Mouse (Mus musculus) midbrain, embryonic 11.5 days (tissue): ENCODE results near the gene Asb11. TPM values are rescaled to one million over a fixed set of nuclear protein-coding genes. Genes with fewer than 3 reads are reported as not detected.

Experiments used
- ATAC-seq: fragments of 200-750 bp; cut with Nextera tagmentation; 2 replicates; pipeline ENCODE4 v1.8.0; 2017; ENCODE audit warnings: moderate TSS enrichment, moderate library complexity; ENCODE audit not compliant: low FRiP score
- DNase-seq: peaks from one replicate; pipeline ENCODE4 v3.0.0; 2015; ENCODE audit warnings: low spot score; ENCODE audit errors: missing footprints
- H3K27ac ChIP-seq: fragments of 300-500 bp; sonication (generic); 2 replicates; pipeline ENCODE4 v1.5.1; 2014; ENCODE audit warnings: low read depth, low read length
- H3K27me3 ChIP-seq: fragments of 300-500 bp; sonication (generic); 2 replicates; pipeline ENCODE4 v1.6.1; 2014; ENCODE audit warnings: mild to moderate bottlenecking, low read length, moderate library complexity, mixed read lengths; ENCODE audit not compliant: control insufficient read depth, insufficient read depth
- H3K36me3 ChIP-seq: fragments of 300-500 bp; sonication (generic); 2 replicates; pipeline ENCODE4 v1.6.1; 2014; ENCODE audit warnings: mild to moderate bottlenecking, low read length, moderate library complexity, mixed read lengths; ENCODE audit not compliant: control insufficient read depth, insufficient read depth
- H3K4me1 ChIP-seq: fragments of 300-500 bp; sonication (generic); 2 replicates; pipeline ENCODE4 v1.6.1; 2014; ENCODE audit warnings: low read length; ENCODE audit not compliant: control insufficient read depth, insufficient read depth
- H3K4me2 ChIP-seq: fragments of 300-500 bp; sonication (generic); 2 replicates; pipeline ENCODE4 v1.6.1; 2014; ENCODE audit warnings: mild to moderate bottlenecking, moderate library complexity
- H3K4me3 ChIP-seq: fragments of 300-500 bp; sonication (generic); 2 replicates; pipeline ENCODE4 v1.5.1; 2014; ENCODE audit warnings: low read depth, low read length
- H3K9ac ChIP-seq: fragments of 300-500 bp; sonication (generic); 2 replicates; pipeline ENCODE4 v1.6.1; 2014; ENCODE audit warnings: low read length
- H3K9me3 ChIP-seq: fragments of 300-500 bp; sonication (generic); 2 replicates; pipeline ENCODE4 v1.6.1; 2016; ENCODE audit warnings: low read length; ENCODE audit not compliant: control insufficient read depth
- WGBS: fragments of 180-500 bp; shearing (Covaris S2); extraction: QIAGEN DNeasy Blood & Tissue Kit; methylation state at CpG from one replicate; pipeline ENCODE4 v1.1.7; 2014; 5-methylcytosine and 5-hydroxymethylcytosine counted together
- polyA plus RNA-seq: library from polyadenylated mRNA; unstranded; fragments of >200 nt; fragmentation: Nextera tagmentation; extraction: Ambion mirVana; gene quantifications from 2 replicates; pipeline ENCODE4 v1.2.1, GENCODE M21; 2014

Asb11 gene
- polyA plus RNA-seq, 1 experiment from 2014 or later: not detected

GRCm38 (mm10) chrX:164419471-164419939, 17.3 kb upstream of the Asb11 start, which contains the start of gene Piga:
TSS of gene Piga (plus strand) at chrX:164419787.
- no peaks in the 10 kb centered on the region for H3K36me3 ChIP-seq
- H3K27ac ChIP-seq: no peak within 1 kb of the TSS; the same call in 1 of the 2 replicates
- H3K4me2 ChIP-seq: peak within 1 kb of the TSS; percentile 46
- ATAC-seq: peak; percentile 99
- peak within 1 kb of the TSS; percentile 70 for H3K9ac ChIP-seq
- WGBS: 22% methylated on average over 39 of the region's 40 CpGs
- H3K27me3 ChIP-seq: no peaks in the 10 kb centered on the region; the same call in 1 of the 2 replicates
- H3K9me3 ChIP-seq: no peaks in the 10 kb centered on the region
- peak; percentile 96 for DNase-seq
- peak within 1 kb of the TSS; percentile 47 for H3K4me3 ChIP-seq
- peaks cover 3% of the 10 kb centered on the region; the same call in 1 of the 2 replicates for H3K4me1 ChIP-seq

DNA sequence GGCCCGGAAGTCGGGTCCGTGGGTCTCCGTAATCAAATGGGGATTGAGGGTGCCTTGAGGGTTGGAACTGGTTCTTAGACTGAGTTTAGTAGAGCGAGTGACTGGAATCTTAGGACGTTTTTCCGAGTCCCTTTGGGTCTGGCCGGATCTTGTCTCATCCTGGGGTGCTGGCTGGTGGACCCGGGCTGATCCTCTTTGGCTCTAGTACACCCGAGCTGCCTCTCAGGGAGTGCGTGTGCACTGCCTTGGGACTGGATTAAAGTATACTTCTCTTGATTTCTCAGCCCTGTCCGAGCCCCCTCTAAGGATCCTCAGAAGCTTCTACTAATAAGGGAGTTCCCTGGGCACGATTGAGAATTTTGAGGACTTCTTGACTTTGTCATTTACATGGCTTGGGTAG, 16.8 kb upstream of the Asb11 start:
- DNase-seq: no peak
- 26% methylated on average over 13 of the region's 13 CpGs for WGBS
- peaks cover 3% of the 10 kb centered on the region; the same call in 1 of the 2 replicates for H3K4me1 ChIP-seq
- H3K9me3 ChIP-seq: no peaks in the 10 kb centered on the region
- ATAC-seq: no peak; the same call in 1 of the 2 replicates
- H3K4me3 ChIP-seq: peak overlapping the region; percentile 47
- H3K27ac ChIP-seq: no peak overlapping the region; the same call in 1 of the 2 replicates
- no peaks in the 10 kb centered on the region for H3K36me3 ChIP-seq
- H3K27me3 ChIP-seq: no peaks in the 10 kb centered on the region
- H3K4me2 ChIP-seq: peak overlapping the region; percentile 46
- H3K9ac ChIP-seq: peak overlapping the region; percentile 70

DNA sequence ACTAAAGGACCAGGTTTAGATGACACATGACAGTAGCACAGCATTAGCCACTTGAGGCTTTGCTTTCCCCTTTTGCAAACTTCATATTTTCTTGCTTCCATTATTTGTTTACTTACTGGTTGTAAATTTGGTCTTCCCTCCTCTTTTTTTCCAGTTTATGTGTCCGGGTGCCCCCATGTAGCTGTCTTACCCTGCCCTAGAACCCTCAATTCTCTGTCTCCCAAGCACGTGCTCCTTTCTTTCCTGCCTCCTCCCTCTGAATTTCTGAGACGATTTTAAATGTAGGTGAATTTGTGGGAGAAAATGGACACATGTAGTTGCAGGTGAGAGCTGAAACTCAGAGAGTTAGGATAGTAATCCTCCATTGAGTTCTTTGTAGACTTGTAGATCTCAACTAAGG, 16.3 kb upstream of the Asb11 start:
- H3K9me3 ChIP-seq: no peaks in the 10 kb centered on the region
- ATAC-seq: no peak
- H3K4me1 ChIP-seq: peaks cover 3% of the 10 kb centered on the region; the same call in 1 of the 2 replicates
- no peaks in the 10 kb centered on the region for H3K27me3 ChIP-seq
- no peak overlapping the region for H3K27ac ChIP-seq
- DNase-seq: no peak
- peak overlapping the region; percentile 47 for H3K4me3 ChIP-seq
- peak overlapping the region; percentile 46 for H3K4me2 ChIP-seq
- 64% methylated on average over 3 of the region's 3 CpGs for WGBS
- H3K36me3 ChIP-seq: no peaks in the 10 kb centered on the region
- H3K9ac ChIP-seq: peak overlapping the region; percentile 70; the same call in 1 of the 2 replicates

DNA sequence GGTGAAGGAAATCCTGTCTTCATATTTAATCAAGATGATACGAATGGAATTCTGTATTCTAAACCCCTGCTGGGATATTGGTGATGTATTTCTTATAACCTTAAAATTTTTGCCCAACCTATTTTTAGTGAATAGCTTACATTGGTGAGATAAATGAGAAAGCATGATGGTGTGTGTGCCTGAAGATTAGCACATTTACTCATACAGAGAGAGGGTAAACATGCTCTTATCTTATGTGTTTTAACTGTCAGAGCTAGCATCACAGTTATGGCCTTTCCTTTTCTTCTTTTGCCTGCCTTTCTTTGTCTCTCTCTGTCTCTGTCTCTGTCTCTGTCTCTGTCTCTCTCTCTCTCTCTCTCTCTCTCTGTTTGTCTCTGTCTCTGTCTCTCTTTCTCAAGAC, 12.0 kb upstream of the Asb11 start:
- DNase-seq (no peak), ATAC-seq (no peak)
- peaks cover 3% of the 10 kb centered on the region; the same call in 1 of the 2 replicates for H3K4me1 ChIP-seq
- no peak overlapping the region for H3K9ac ChIP-seq
- WGBS: 80% methylated on average over 1 of the region's 1 CpGs
- H3K4me2 ChIP-seq: no peak overlapping the region
- no peaks in the 10 kb centered on the region; the same call in 1 of the 2 replicates for H3K27me3 ChIP-seq
- no peak overlapping the region for H3K27ac ChIP-seq
- no peaks in the 10 kb centered on the region for H3K9me3 ChIP-seq
- H3K36me3 ChIP-seq: no peaks in the 10 kb centered on the region
- H3K4me3 ChIP-seq: no peak overlapping the region

GRCm38 (mm10) chrX:164427295-164427694, 9.5 kb upstream of the Asb11 start:
- H3K4me3 ChIP-seq: no peak overlapping the region
- ATAC-seq (no peak), DNase-seq (no peak)
- no peak overlapping the region for H3K9ac ChIP-seq
- WGBS: 95% methylated on average over 4 of the region's 4 CpGs
- H3K4me1 ChIP-seq: no peaks in the 10 kb centered on the region
- no peak overlapping the region for H3K27ac ChIP-seq
- H3K27me3 ChIP-seq: no peaks in the 10 kb centered on the region; the same call in 1 of the 2 replicates
- no peaks in the 10 kb centered on the region for H3K9me3 ChIP-seq
- no peak overlapping the region for H3K4me2 ChIP-seq
- H3K36me3 ChIP-seq: peaks cover 2% of the 10 kb centered on the region; the same call in 1 of the 2 replicates

- Histone ChIP-seq H3K9me3 (no peaks in the 10 kb centered on the region), H3K9ac (no peak overlapping the region), H3K4me2 (no peak overlapping the region), H3K4me3 (no peak overlapping the region), H3K27ac (no peak overlapping the region), H3K36me3 (peaks cover 2% of the 10 kb centered on the region; the same call in 1 of the 2 replicates), H3K4me1 (no peaks in the 10 kb centered on the region), H3K27me3 (no peaks in the 10 kb centered on the region; the same call in 1 of the 2 replicates)
- DNase-seq (no peak), ATAC-seq (no peak)
- WGBS: 87% methylated on average over 2 of the region's 2 CpGs
Observed at GRCm38 (mm10) chrX:164428224-164428623, 8.6 kb upstream of the Asb11 start.

GRCm38 (mm10) chrX:164430621-164431020, 6.2 kb upstream of the Asb11 start:
- Histone ChIP-seq H3K9ac (no peak overlapping the region), H3K9me3 (no peaks in the 10 kb centered on the region), H3K4me2 (no peak overlapping the region), H3K27ac (no peak overlapping the region), H3K4me3 (no peak overlapping the region), H3K4me1 (no peaks in the 10 kb centered on the region), H3K27me3 (no peaks in the 10 kb centered on the region; the same call in 1 of the 2 replicates), H3K36me3 (peaks cover 2% of the 10 kb centered on the region; the same call in 1 of the 2 replicates)
- no peak for DNase-seq
- ATAC-seq: no peak
- 87% methylated on average over 6 of the region's 6 CpGs for WGBS

GRCm38 (mm10) chrX:164431133-164431532, 5.7 kb upstream of the Asb11 start:
- H3K9me3 ChIP-seq: no peaks in the 10 kb centered on the region
- H3K27me3 ChIP-seq: no peaks in the 10 kb centered on the region; the same call in none of the 2 replicates

GRCm38 (mm10) chrX:164431541-164431940, 5.3 kb upstream of the Asb11 start:
- ATAC-seq (no peak), DNase-seq (no peak)
- no peaks in the 10 kb centered on the region; the same call in none of the 2 replicates for H3K27me3 ChIP-seq
- 90% methylated on average over 6 of the region's 6 CpGs for WGBS
- H3K27ac ChIP-seq: no peak overlapping the region
- no peak overlapping the region for H3K9ac ChIP-seq
- no peaks in the 10 kb centered on the region for H3K4me1 ChIP-seq
- H3K36me3 ChIP-seq: peaks cover 2% of the 10 kb centered on the region; the same call in 1 of the 2 replicates
- no peak overlapping the region for H3K4me3 ChIP-seq
- H3K9me3 ChIP-seq: no peaks in the 10 kb centered on the region
- no peak overlapping the region for H3K4me2 ChIP-seq

More at GRCm38 (mm10) chrX:164431133-164431532, 5.7 kb upstream of the Asb11 start:
- DNase-seq (no peak), ATAC-seq (no peak)
- no peak overlapping the region for H3K4me2 ChIP-seq
- no peak overlapping the region for H3K9ac ChIP-seq
- H3K4me1 ChIP-seq: no peaks in the 10 kb centered on the region
- H3K27ac ChIP-seq: no peak overlapping the region
- no peak overlapping the region for H3K4me3 ChIP-seq
- peaks cover 2% of the 10 kb centered on the region; the same call in 1 of the 2 replicates for H3K36me3 ChIP-seq
- WGBS: 87% methylated on average over 2 of the region's 2 CpGs
